Mouse (Mus musculus): ENCODE data around the gene Aldh1b1.

DNA sequence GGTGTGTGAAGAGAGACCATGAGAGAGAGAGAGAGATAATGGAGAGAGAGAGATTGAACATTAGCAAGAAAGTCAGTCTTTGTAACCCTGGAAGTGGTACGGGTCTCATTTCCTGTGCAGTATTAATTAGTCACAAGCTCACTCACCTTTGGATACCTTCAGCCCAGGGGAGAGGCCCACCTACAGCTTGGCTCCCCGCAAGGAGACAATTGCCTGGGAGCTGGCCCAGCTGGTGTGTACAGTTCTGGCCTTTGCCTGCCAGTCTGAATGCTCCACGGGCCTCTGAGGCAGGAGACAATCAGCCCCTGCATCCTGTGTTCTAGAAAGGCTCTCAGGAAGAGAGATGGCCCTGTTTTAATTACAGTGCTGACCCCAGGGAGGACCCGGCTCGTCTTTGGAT is 40.9 kb upstream of the Aldh1b1 start:
- TF ChIP-seq CTCF (IDR thresholded peaks at IDR 0.05; ENCODE audit: extremely low read depth, insufficient read length, insufficient replicate concordance, low read depth, low read length) (no peak), POLR2A (IDR thresholded peaks at IDR 0.05; ENCODE audit: low read depth, low read length) (no peak)

Measured in small intestine, adult 2 months (tissue).